Mouse (Mus musculus) myocyte (in vitro differentiated cells): Measurements from ENCODE around the gene Acp7.

ENCODE experiments used
- CEBPB ChIP-seq: IDR thresholded peaks from 2 replicates; pipeline ENCODE4 v1.6.1; 2011; ENCODE audit warnings: mild to moderate bottlenecking, moderate library complexity; ENCODE audit not compliant: poor library complexity, insufficient read depth, severe bottlenecking
- POLR2A ChIP-seq: IDR thresholded peaks from one replicate; pipeline ENCODE4 v1.6.1; 2011; ENCODE audit warnings: low read depth, mild to moderate bottlenecking, control low read depth, moderate library complexity; ENCODE audit not compliant: insufficient read length

GRCm38 (mm10) chr7:28634128-28634527 is 3.0 kb upstream of the Acp7 start:
- TF ChIP-seq CEBPB (no peak), POLR2A (no peak)
